Mouse (Mus musculus): ENCODE results near the gene Esrrb.

Gene Esrrb

GRCm38 (mm10) chr12:86360696-86361631 is at the start of gene Esrrb:
Gene Esrrb (plus strand): TSS chr12:86361117.
- DNase-seq (ENCODE audit: low spot score): no peak

- DNase-seq (ENCODE audit: low spot score): peak; percentile 32
Observed at GRCm38 (mm10) chr12:86320629-86321028, 40.3 kb upstream of the Esrrb start.

- no peak for DNase-seq (ENCODE audit: low spot score)
Observed at GRCm38 (mm10) chr12:86324297-86324696, 36.6 kb upstream of the Esrrb start.

GRCm38 (mm10) chr12:86329813-86330212 is 31.1 kb upstream of the Esrrb start:
- peak; percentile 9 for DNase-seq (ENCODE audit: low spot score)

GRCm38 (mm10) chr12:86330684-86331083 is 30.2 kb upstream of the Esrrb start:
- DNase-seq (ENCODE audit: low spot score): no peak

- no peak for DNase-seq (ENCODE audit: low spot score)
Observed at GRCm38 (mm10) chr12:86331248-86331647, 29.7 kb upstream of the Esrrb start.

- DNase-seq (ENCODE audit: low spot score): no peak
Observed at GRCm38 (mm10) chr12:86336209-86336608, 24.7 kb upstream of the Esrrb start.

- DNase-seq (ENCODE audit: low spot score): no peak
Observed at GRCm38 (mm10) chr12:86336887-86337286, 24.0 kb upstream of the Esrrb start.

GRCm38 (mm10) chr12:86349477-86349876 is 11.4 kb upstream of the Esrrb start:
- no peak for DNase-seq (ENCODE audit: low spot score)

- no peak for DNase-seq (ENCODE audit: low spot score)
Observed at GRCm38 (mm10) chr12:86359406-86359805, 1.5 kb upstream of the Esrrb start.

GRCm38 (mm10) chr12:86359873-86360272 is 1.0 kb upstream of the Esrrb start:
- no peak for DNase-seq (ENCODE audit: low spot score)

GRCm38 (mm10) chr12:86364285-86364684 is 3.4 kb downstream of the Esrrb start:
- no peak for DNase-seq (ENCODE audit: low spot score)

GRCm38 (mm10) chr12:86364756-86365155 is 3.8 kb downstream of the Esrrb start:
- no peak for DNase-seq (ENCODE audit: low spot score)

GRCm38 (mm10) chr12:86370611-86371383 is 9.9 kb downstream of the Esrrb start:
- no peak for DNase-seq (ENCODE audit: low spot score)

GRCm38 (mm10) chr12:86374286-86374685 is 13.4 kb downstream of the Esrrb start:
- no peak for DNase-seq (ENCODE audit: low spot score)

- no peak for DNase-seq (ENCODE audit: low spot score)
Observed at GRCm38 (mm10) chr12:86379672-86380213, 18.8 kb downstream of the Esrrb start.

GRCm38 (mm10) chr12:86383803-86384202 is 22.9 kb downstream of the Esrrb start:
- DNase-seq (ENCODE audit: low spot score): no peak

GRCm38 (mm10) chr12:86387671-86388270 is 26.9 kb downstream of the Esrrb start:
- no peak for DNase-seq (ENCODE audit: low spot score)

GRCm38 (mm10) chr12:86394773-86395172 is 33.9 kb downstream of the Esrrb start:
- no peak for DNase-seq (ENCODE audit: low spot score)

- no peak for DNase-seq (ENCODE audit: low spot score)
Observed at GRCm38 (mm10) chr12:86395326-86395725, 34.4 kb downstream of the Esrrb start.

GRCm38 (mm10) chr12:86398762-86399161 is 37.8 kb downstream of the Esrrb start:
- DNase-seq (ENCODE audit: low spot score): no peak

GRCm38 (mm10) chr12:86402718-86403117 is 41.8 kb downstream of the Esrrb start:
- DNase-seq (ENCODE audit: low spot score): peak; percentile 49

Data from yolk sac, embryonic 10.5 days (tissue).